Mouse (Mus musculus) right cerebral cortex, postnatal 14 days (tissue): ENCODE measurements around the gene Dop1a.
"Not testable (repeated sequence)": the region's sequence is repeated elsewhere in the genome, so short reads cannot be mapped to it uniquely, and the experiment has no call there.

Experiments used
- DNase-seq: peaks from one replicate; pipeline ENCODE4 v3.0.0; 2022

Dop1a gene

DNA sequence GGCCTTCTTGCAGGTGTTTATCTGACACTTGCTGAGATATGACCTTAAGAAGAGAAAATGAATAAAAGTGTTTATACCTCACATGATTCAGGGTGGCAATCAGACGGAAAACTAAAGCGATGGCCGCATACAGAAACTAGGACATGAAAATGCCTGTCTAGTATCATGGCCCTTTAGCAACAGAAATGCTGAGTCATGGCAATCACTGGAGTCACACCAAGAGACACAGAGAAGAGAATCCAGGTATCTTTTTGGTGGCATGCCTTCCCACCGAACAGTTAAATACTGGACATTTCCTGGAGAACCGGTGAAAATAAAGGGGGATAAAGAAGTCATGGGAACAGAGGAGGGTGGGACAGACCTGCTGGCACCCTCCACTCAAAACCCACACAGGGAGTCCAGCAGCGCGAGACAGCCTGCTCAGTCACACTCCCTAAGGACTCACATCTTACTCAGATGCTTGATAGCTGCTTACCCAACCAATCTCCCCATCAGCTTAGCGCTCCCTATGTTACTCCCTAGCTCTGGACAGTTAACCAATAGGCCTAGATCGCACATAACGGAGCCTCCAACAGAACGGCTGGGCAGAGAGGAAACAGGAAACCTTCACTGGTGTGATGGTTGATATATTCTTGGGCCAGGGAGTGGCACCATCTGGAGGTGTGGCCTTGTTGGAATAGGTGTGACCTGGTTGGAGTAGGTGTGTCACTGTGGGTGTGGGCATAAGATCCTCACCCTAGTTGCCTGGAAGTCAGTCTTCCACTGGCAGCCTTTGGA is 120.3 kb downstream of the Dop1a start:
- DNase-seq: no peak

- DNase-seq: peak; percentile 55
Measured at GRCm38 (mm10) chr9:86592676-86593668, 126.0 kb downstream of the Dop1a start.

DNA sequence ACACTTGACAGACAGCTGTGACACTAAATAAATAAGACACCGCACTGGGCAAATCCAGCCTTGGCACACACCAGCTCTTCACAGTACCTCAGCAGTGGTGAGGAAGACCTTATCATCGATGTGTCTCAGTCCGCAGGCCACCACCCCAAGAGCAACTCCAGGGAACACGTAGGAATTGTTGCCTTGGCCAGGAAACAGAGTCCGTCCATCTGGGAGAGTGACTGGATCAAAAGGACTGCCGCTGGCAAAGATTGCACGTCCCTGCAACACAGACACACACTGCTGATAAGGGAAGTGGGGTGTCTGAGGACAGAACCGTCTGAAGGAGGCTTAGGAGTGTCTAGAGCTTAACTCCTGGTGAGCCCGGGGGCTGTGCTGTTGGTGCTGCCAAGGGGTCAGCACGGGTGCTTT is 127.4 kb downstream of the Dop1a start:
- DNase-seq: not testable (repeated sequence)

- not testable (repeated sequence) for DNase-seq
Measured at GRCm38 (mm10) chr9:86596983-86597382, 130.0 kb downstream of the Dop1a start.

- DNase-seq: no peak
Measured at GRCm38 (mm10) chr9:86599723-86600303, 132.9 kb downstream of the Dop1a start.
